Mouse (Mus musculus) testis, adult 2 months (tissue): ENCODE measurements around the gene Pde8b. TPM values are rescaled to one million over a fixed set of nuclear protein-coding genes. Genes with fewer than 3 reads are reported as not detected.

Source experiments
- H3K27ac ChIP-seq: fragments of 200-500 bp; 2 replicates; pipeline ENCODE4 v1.5.1; 2012; ENCODE audit warnings: low read depth, low read length; ENCODE audit not compliant: control insufficient read depth, insufficient read depth
- H3K27me3 ChIP-seq: fragments of 200-500 bp; 2 replicates; pipeline ENCODE4 v1.6.1; 2012; ENCODE audit warnings: mild to moderate bottlenecking, low read length, moderate library complexity; ENCODE audit not compliant: control insufficient read depth, insufficient read depth
- H3K36me3 ChIP-seq: fragments of 200-500 bp; 2 replicates; pipeline ENCODE4 v1.6.1; 2012; ENCODE audit warnings: mild to moderate bottlenecking, low read length; ENCODE audit not compliant: control insufficient read depth, insufficient read depth
- H3K4me1 ChIP-seq: fragments of 200-500 bp; 2 replicates; pipeline ENCODE4 v1.6.1; 2012; ENCODE audit warnings: low read length; ENCODE audit not compliant: control insufficient read depth, insufficient read depth
- H3K4me3 ChIP-seq: fragments of 200-500 bp; 2 replicates; pipeline ENCODE4 v1.5.1; 2012; ENCODE audit warnings: low read depth, mild to moderate bottlenecking, low read length, moderate library complexity, mixed read lengths; ENCODE audit not compliant: control insufficient read depth
- CTCF ChIP-seq: fragments of 200-500 bp; IDR thresholded peaks from 2 replicates; pipeline ENCODE4 v1.5.1; 2012; ENCODE audit warnings: low read depth, mild to moderate bottlenecking, inconsistent platforms, low read length, moderate library complexity; ENCODE audit not compliant: control insufficient read depth, insufficient read depth, insufficient replicate concordance
- POLR2A ChIP-seq: fragments of 200-500 bp; IDR thresholded peaks from 2 replicates; pipeline ENCODE4 v1.6.1; 2012; ENCODE audit warnings: low read depth, mild to moderate bottlenecking, inconsistent platforms, low read length, moderate library complexity; ENCODE audit not compliant: control insufficient read depth
- polyA plus RNA-seq: library from polyadenylated mRNA; depleted of rRNA; stranded (reverse); fragments of >200 nt; gene quantifications from 2 replicates; pipeline ENCODE4 v1.2.3, GENCODE M21; 2012; rRNA removed

Gene Pde8b
- polyA plus RNA-seq = 4.2 and 4.5 TPM in 2 replicates

GRCm38 (mm10) chr13:95249511-95250456, at the start of gene Pde8b:
Gene Pde8b, minus strand, starts transcription at chr13:95250336.
- Histone ChIP-seq H3K36me3 (no peaks in the 10 kb centered on the region), H3K4me1 (peaks cover 4% of the 10 kb centered on the region; the same call in 1 of the 2 replicates), H3K4me3 (peak within 1 kb of the TSS; percentile 8), H3K27ac (no peak within 1 kb of the TSS), H3K27me3 (no peaks in the 10 kb centered on the region)
- TF ChIP-seq POLR2A = no peak
- no peak for TF ChIP-seq CTCF

- Histone ChIP-seq H3K4me3 (no peak overlapping the region), H3K27me3 (no peaks in the 10 kb centered on the region), H3K36me3 (no peaks in the 10 kb centered on the region), H3K27ac (no peak overlapping the region), H3K4me1 (no peaks in the 10 kb centered on the region)
- TF ChIP-seq POLR2A (no peak), CTCF (no peak)
Measured at GRCm38 (mm10) chr13:95291983-95292382, 41.8 kb upstream of the Pde8b start.

GRCm38 (mm10) chr13:95288027-95288426, 37.9 kb upstream of the Pde8b start:
- Histone ChIP-seq H3K27ac (no peak overlapping the region), H3K27me3 (no peaks in the 10 kb centered on the region), H3K36me3 (no peaks in the 10 kb centered on the region), H3K4me1 (no peaks in the 10 kb centered on the region), H3K4me3 (no peak overlapping the region)
- no peak for TF ChIP-seq CTCF
- no peak for TF ChIP-seq POLR2A

- no peak overlapping the region for H3K27ac ChIP-seq
- H3K36me3 ChIP-seq = no peaks in the 10 kb centered on the region
- TF ChIP-seq POLR2A (no peak), CTCF (peak; percentile 69; the same call in 1 of the 2 replicates)
- H3K4me1 ChIP-seq = no peaks in the 10 kb centered on the region
- no peak overlapping the region for H3K4me3 ChIP-seq
- no peaks in the 10 kb centered on the region for H3K27me3 ChIP-seq
Measured at GRCm38 (mm10) chr13:95286989-95287388, 36.9 kb upstream of the Pde8b start.

- H3K27ac ChIP-seq = no peak overlapping the region
- no peak overlapping the region for H3K4me3 ChIP-seq
- H3K4me1 ChIP-seq = no peaks in the 10 kb centered on the region
- H3K36me3 ChIP-seq = no peaks in the 10 kb centered on the region
- no peaks in the 10 kb centered on the region for H3K27me3 ChIP-seq
- TF ChIP-seq POLR2A (no peak), CTCF (no peak)
Measured at GRCm38 (mm10) chr13:95281740-95282673, 31.9 kb upstream of the Pde8b start.

- no peak overlapping the region for H3K4me3 ChIP-seq
- H3K36me3 ChIP-seq = no peaks in the 10 kb centered on the region
- no peaks in the 10 kb centered on the region for H3K27me3 ChIP-seq
- no peaks in the 10 kb centered on the region for H3K4me1 ChIP-seq
- H3K27ac ChIP-seq = no peak overlapping the region
- TF ChIP-seq POLR2A (no peak), CTCF (no peak)
Measured at GRCm38 (mm10) chr13:95278426-95279025, 28.4 kb upstream of the Pde8b start.

GRCm38 (mm10) chr13:95264691-95265090, 14.6 kb upstream of the Pde8b start:
- H3K4me1 ChIP-seq = no peaks in the 10 kb centered on the region
- H3K27ac ChIP-seq = no peak overlapping the region
- no peak for TF ChIP-seq POLR2A
- TF ChIP-seq CTCF = no peak
- H3K4me3 ChIP-seq = no peak overlapping the region
- no peaks in the 10 kb centered on the region for H3K27me3 ChIP-seq
- H3K36me3 ChIP-seq = no peaks in the 10 kb centered on the region
